Mouse (Mus musculus): ENCODE data around the gene Gm2000.
"Not testable (repeated sequence)": the region's sequence is repeated elsewhere in the genome, so short reads cannot be mapped to it uniquely, and the experiment has no call there.

- TF ChIP-seq CTCF, POLR2A (IDR thresholded peaks at IDR 0.05; ENCODE audit: extremely low read depth, insufficient read depth, low read length): not testable (repeated sequence)
Measured at GRCm38 (mm10) chr1:156400159-156400558, 34.3 kb downstream of the Gm2000 start.

Data from cortical plate, adult 2 months (tissue).